Mouse (Mus musculus) gastrocnemius, postnatal 10 days (tissue): ENCODE data around the gene Olfr930. TPM values are rescaled to one million over a fixed set of nuclear protein-coding genes. Genes with fewer than 3 reads are reported as not detected.

ENCODE experiments used
- DNase-seq: peaks from one replicate; pipeline ENCODE4 v3.0.0; 2021; ENCODE audit warnings: mixed read lengths
- long read RNA-seq, 2 experiments: library from polyadenylated mRNA; stranded (forward); transcript quantifications; one replicate each; pipeline ENCODE4 v2.0.0; 2021
- total RNA-seq, 2 experiments: library from RNA; stranded (reverse); gene quantifications; 2 replicates each; pipeline ENCODE4 v1.2.3; 2021

The Olfr930 gene
- total RNA-seq: not detected
- long read RNA-seq, experiment 1: 0 reads
- long read RNA-seq, experiment 2: 0 reads

DNA sequence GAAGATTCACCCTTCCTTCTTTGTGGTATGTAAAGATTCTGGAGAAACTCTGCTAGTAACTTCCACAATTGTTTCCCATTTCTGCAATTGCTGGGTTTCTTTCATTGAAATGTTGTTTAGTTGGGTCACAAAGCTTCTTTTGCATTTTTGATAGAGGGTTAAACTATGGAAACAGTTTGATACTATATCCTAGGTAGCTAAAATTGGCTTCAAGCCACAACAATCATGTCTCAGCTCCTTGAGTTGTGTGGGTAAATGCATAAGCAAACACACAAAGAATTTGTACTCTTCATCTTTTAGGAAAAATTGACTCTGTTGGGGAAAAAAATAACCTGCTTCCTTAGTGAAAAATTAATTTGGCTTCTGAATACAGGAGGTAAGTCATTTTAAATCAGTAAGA lies at the start of gene Olfr930:
Gene Olfr930 (plus strand): TSS at position 301 of the 400 bp plus-strand sequence.
- DNase-seq: no peak

DNA sequence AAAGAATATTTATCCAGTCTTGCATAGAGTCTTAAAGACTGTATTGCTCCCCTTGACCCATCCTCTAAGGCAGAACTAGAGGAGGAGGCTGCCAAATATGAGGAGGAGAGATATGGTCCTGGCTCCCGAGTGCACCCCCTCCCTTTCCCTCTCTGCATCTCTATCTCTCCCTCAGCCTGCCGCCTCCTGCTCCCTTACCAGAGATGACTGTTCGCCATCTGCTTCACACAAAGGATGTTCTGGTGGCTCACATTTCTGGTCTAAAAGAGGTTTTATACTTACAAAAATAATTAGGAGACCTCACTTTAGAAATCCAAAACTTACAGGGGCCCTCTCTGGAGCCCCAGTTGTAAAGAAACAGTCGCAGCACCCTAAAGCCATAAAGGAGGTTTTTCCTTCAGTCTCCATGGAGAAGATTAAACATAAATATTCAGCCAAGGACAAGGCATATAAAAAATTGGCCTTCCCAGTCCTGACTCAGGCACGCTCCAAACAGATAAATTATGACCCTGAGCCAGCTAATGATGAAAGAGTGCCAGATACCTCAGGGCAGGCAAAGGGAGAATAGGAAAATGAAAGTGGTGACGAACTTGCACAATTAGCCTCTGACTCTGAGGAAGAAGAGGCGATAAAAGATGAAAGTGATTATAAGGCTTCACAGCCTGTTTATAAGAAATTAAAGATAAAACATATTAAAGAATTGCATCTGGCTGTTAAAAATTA lies 24.0 kb downstream of the Olfr930 start:
- no peak for DNase-seq

DNA sequence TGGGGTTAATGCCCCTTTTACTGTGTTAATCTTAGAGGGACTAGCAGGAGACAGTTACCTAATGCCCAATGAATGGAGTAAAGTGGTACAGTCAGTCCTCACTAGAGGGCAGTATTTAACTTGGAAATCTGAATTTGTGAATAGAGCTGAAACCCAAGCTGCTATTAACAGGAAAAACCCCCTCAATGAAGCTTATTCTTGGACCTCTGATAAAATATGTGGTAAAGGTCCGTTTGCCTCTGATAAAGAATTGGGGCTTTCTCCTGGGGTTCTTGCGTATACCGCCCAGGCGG lies 24.5 kb downstream of the Olfr930 start:
- no peak for DNase-seq

DNA sequence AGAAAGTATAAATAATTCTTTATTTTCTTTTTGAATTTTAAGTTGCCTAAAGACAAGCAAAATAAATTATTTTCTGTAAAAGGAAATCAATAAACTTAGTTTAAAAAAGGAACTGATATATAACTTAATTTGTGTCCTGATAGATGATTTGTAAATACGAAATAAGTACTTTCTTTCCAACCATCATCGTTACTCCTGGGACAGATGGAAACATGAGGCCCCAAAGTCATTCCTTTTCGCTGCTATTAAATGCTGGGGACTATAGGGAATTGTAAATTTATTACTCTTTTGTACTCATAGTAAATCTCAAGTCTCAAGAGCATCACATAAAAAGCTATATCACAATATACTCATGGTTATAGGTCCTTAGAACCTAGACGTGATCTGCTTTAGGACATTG lies 42.4 kb downstream of the Olfr930 start, which contains the start of gene Olfr933:
Gene Olfr933 (plus strand): TSS at position 301 of the 400 bp plus-strand sequence.
- DNase-seq: no peak

Other genes with a start within 250 kb of the Olfr930 start
- not detected for gene Olfr919, start 226.1 kb upstream of the Olfr930 start, total RNA-seq
- 10 to 100 TPM; 22.5 to 29.6 TPM for gene Vwa5a, start 211.5 kb upstream of the Olfr930 start, total RNA-seq
- gene Olfr920, start 177.5 kb upstream of the Olfr930 start, total RNA-seq: under 1 TPM; 0.07 to 0.12 TPM
- gene Olfr921, start 156.7 kb upstream of the Olfr930 start, total RNA-seq: not detected
- not detected for gene Olfr922, start 115.2 kb upstream of the Olfr930 start, total RNA-seq
- not detected for gene Olfr923, start 103.3 kb upstream of the Olfr930 start, total RNA-seq
- gene Olfr924, start 85.4 kb upstream of the Olfr930 start, total RNA-seq: not detected
- not detected for gene Olfr26, start 74.7 kb upstream of the Olfr930 start, total RNA-seq
- not detected for gene Olfr926, start 52.7 kb upstream of the Olfr930 start, total RNA-seq
- gene Olfr933, start 42.5 kb downstream of the Olfr930 start, total RNA-seq: not detected
- not detected for gene Olfr934, start 58.5 kb downstream of the Olfr930 start, total RNA-seq
- gene Olfr935, start 69.9 kb downstream of the Olfr930 start, total RNA-seq: not detected
- not detected for gene Olfr146, start 93.6 kb downstream of the Olfr930 start, total RNA-seq
- gene Olfr937, start 135.1 kb downstream of the Olfr930 start, total RNA-seq: not detected
- gene Olfr938, start 149.1 kb downstream of the Olfr930 start, total RNA-seq: not detected
- not detected for gene Olfr27, start 198.3 kb downstream of the Olfr930 start, total RNA-seq
- not detected for gene Olfr943, start 236.5 kb downstream of the Olfr930 start, total RNA-seq